Mouse (Mus musculus) olfactory bulb, adult 2 months (tissue): ENCODE data around the gene Ric8b.

Experiments used
- CTCF ChIP-seq: fragments of 200-500 bp; IDR thresholded peaks from 2 replicates; pipeline ENCODE4 v1.5.1; 2012; ENCODE audit warnings: low read depth, mild to moderate bottlenecking, low read length, moderate library complexity; ENCODE audit not compliant: insufficient read depth
- POLR2A ChIP-seq: fragments of 200-500 bp; IDR thresholded peaks from 2 replicates; pipeline ENCODE4 v1.6.1; 2012; ENCODE audit warnings: mild to moderate bottlenecking, low read depth, low read length, moderate library complexity; ENCODE audit not compliant: insufficient read depth

DNA sequence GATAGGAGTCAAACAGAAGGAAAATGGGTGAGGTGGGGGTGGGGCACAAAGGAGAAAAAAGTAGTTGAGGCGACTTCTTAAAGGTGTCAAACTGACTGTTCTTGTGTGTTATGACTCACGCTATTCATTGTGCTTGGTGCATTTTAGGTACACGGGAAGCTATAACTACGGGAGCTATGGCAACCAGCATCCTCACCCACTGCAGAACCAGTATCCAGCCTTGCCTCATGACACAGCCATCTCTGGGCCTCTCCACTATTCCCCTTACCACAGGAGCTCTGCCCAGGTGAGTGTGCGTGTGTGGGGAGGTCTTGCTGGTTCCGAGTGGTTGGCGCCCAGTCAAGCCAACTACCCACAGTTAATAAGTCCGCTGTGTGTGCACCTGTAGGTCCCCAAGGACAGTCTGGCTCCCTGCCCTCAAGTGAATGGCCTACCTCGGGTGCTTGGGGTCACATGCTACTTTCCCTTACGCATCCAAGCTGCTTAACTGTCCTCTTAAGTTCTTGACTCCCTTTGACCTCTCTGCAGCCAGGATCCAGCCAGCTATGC, 21.5 kb upstream of the Ric8b start:
- TF ChIP-seq CTCF (no peak), POLR2A (no peak)
